Comparison of ENCODE assay signal across 18 mouse cellular contexts in genomic region chr11:100719312-100719711, GRCm38 (mm10). TPM values are rescaled to one million over a fixed set of nuclear protein-coding genes. Genes with fewer than 3 reads are reported as not detected.
DNase-seq lines count a peak whose midpoint lies in the region; ATAC-seq and TF ChIP-seq lines count a peak whose summit lies in the region.
"Had no signal": no experiment of that assay in that cellular context is flagged by ENCODE, and none has a peak within 500 bp of the region (broad histone marks: within the 10 kb centered on the region; RNA-seq: fewer than 3 reads in every experiment).

No protein-coding gene starts in this region.

- 76% methylated on average over 3 of the region's 3 CpGs for WGBS in heart, postnatal 0 days
- 75% methylated on average over 3 of the region's 3 CpGs for WGBS in stomach, embryonic 15.5 days

- peaks cover 45% of the 10 kb centered on the region for H3K4me1 ChIP-seq in heart, postnatal 0 days (ENCODE audit: control insufficient read depth, insufficient read depth)
- peaks cover 48% of the 10 kb centered on the region for H3K4me1 ChIP-seq in bone marrow macrophage, adult 2 months (ENCODE audit: control insufficient read depth, insufficient read depth, low read length)
- peaks cover 21% of the 10 kb centered on the region for H3K4me1 ChIP-seq in stomach, embryonic 15.5 days

- intact Hi-C loops in heart, postnatal 25 days (cut with DNase I), result loop anchor here (10.0 kb wide), 1 partner anchor 345 kb away; no protein-coding TSS in a partner anchor

- H3K9me3 ChIP-seq in heart, postnatal 0 days (replicated peaks; ENCODE audit: control insufficient read depth, low read length), result no peaks in the 10 kb centered on the region
- no peaks in the 10 kb centered on the region for H3K9me3 ChIP-seq in stomach, embryonic 15.5 days
- H3K9me3 ChIP-seq: embryonic facial prominence, embryonic 12.5 days; forebrain, embryonic 10.5 days; hindbrain, embryonic 15.5 days; midbrain, embryonic 15.5 days had no signal

- no peak for ATAC-seq in heart, postnatal 0 days (ENCODE audit: insufficient read depth, low read depth)
- no peak for ATAC-seq in stomach, embryonic 15.5 days (ENCODE audit: insufficient read depth, low FRiP score, low read depth)
- ATAC-seq: CD4-positive, CD25-positive, alpha-beta regulatory T cell, adult 4 months; midbrain, embryonic 15.5 days had no signal

- H3K4me3 ChIP-seq in heart, postnatal 0 days (ENCODE audit: low read depth, low read length), result no peak overlapping the region
- no peak overlapping the region for H3K4me3 ChIP-seq in layer of hippocampus, adult 2 months
- H3K4me3 ChIP-seq in bone marrow macrophage, adult 2 months (ENCODE audit: insufficient read depth, low read length), result no peak overlapping the region
- H3K4me3 ChIP-seq in stomach, embryonic 15.5 days (replicated peaks), result no peak overlapping the region
- H3K4me3 ChIP-seq: embryonic facial prominence, embryonic 12.5 days; forebrain, embryonic 10.5 days; hindbrain, embryonic 15.5 days; midbrain, embryonic 15.5 days had no signal

- no peak for DNase-seq in heart, postnatal 0 days (ENCODE audit: low spot score)
- DNase-seq in heart, postnatal 25 days (ENCODE audit: low spot score), result no peak
- no peak for DNase-seq in layer of hippocampus, adult 2 months (ENCODE audit: low spot score in 2 of 2)
- DNase-seq in layer of hippocampus, adult 9-11 months, result no peak
- DNase-seq in embryo, embryonic 9.5 days (ENCODE audit: extremely low spot score), result no peak
- DNase-seq: cerebellum, postnatal 14 days; lung, embryonic 14.5 days; thymus, postnatal 4 days had no signal

- H3K4me2 ChIP-seq in heart, postnatal 0 days (ENCODE audit: low read depth, low read length), result no peak overlapping the region
- no peak overlapping the region for H3K4me2 ChIP-seq in stomach, embryonic 15.5 days
- H3K4me2 ChIP-seq: embryonic facial prominence, embryonic 12.5 days; hindbrain, embryonic 15.5 days; lung, embryonic 14.5 days; midbrain, embryonic 15.5 days had no signal

- H3K36me3 ChIP-seq in heart, postnatal 0 days (replicated peaks; ENCODE audit: control insufficient read depth, insufficient read depth, low read length), result peaks cover 45% of the 10 kb centered on the region
- H3K36me3 ChIP-seq in stomach, embryonic 15.5 days, result peaks cover 18% of the 10 kb centered on the region

- 0 out of 2 replicates have a peak overlapping the region, but pooled peaks have one; percentile 20 for H3K9ac ChIP-seq in heart, postnatal 0 days (replicated peaks; ENCODE audit: low read depth, low read length)
- no peak overlapping the region for H3K9ac ChIP-seq in stomach, embryonic 15.5 days
- H3K9ac ChIP-seq: embryonic facial prominence, embryonic 12.5 days; hindbrain, embryonic 15.5 days; lung, embryonic 14.5 days; midbrain, embryonic 15.5 days had no signal

- TF ChIP-seq EP300 in heart, postnatal 0 days (IDR thresholded peaks at IDR 0.05; ENCODE audit: low read depth), result no peak

- H3K27ac ChIP-seq in heart, postnatal 0 days (ENCODE audit: low read depth), result 0 out of 2 replicates have a peak overlapping the region, but pooled peaks have one; percentile 60
- H3K27ac ChIP-seq in layer of hippocampus, adult 2 months, result peak overlapping the region; percentile 87
- H3K27ac ChIP-seq in bone marrow macrophage, adult 2 months (ENCODE audit: insufficient read depth, low read depth, low read length), result peak overlapping the region; percentile 87
- peak overlapping the region; percentile 18; the same call in 1 of the 2 replicates for H3K27ac ChIP-seq in stomach, embryonic 15.5 days
- H3K27ac ChIP-seq: embryonic facial prominence, embryonic 12.5 days; hindbrain, embryonic 15.5 days; midbrain, embryonic 15.5 days had no signal

- TF ChIP-seq CTCF in heart, postnatal 0 days (IDR thresholded peaks at IDR 0.05; ENCODE audit: low read depth), result no peak
- no peak for TF ChIP-seq CTCF in layer of hippocampus, adult 2 months (conservative IDR thresholded peaks at IDR 0.05)
- no peak for TF ChIP-seq CTCF in bone marrow macrophage, adult 2 months (IDR thresholded peaks at IDR 0.05; ENCODE audit: low read depth, low read length)

- no peak for TF ChIP-seq POLR2A in bone marrow macrophage, adult 2 months (IDR thresholded peaks at IDR 0.05; ENCODE audit: borderline replicate concordance, low read depth, low read length)

- H3K27me3 ChIP-seq in heart, postnatal 0 days (ENCODE audit: control insufficient read depth, insufficient read depth, low read length), result no peaks in the 10 kb centered on the region
- H3K27me3 ChIP-seq in stomach, embryonic 15.5 days (replicated peaks), result no peaks in the 10 kb centered on the region
- H3K27me3 ChIP-seq: embryonic facial prominence, embryonic 12.5 days; hindbrain, embryonic 15.5 days; midbrain, embryonic 15.5 days had no signal

RNA-seq across cellular contexts. Expression of gene Hspb9, which starts 5.7 kb away (rescaled TPM):
- total RNA-seq in heart, postnatal 0 days (2014; rRNA removed; ENCODE audit: low replicate concordance), result not detected in 2 replicates
- 0.22 TPM in 1 of 2 replicates, not detected in the other for polyA plus RNA-seq in heart, postnatal 0 days (2015; fragmentation: Nextera tagmentation; extraction: Ambion mirVana)
- not detected for total RNA-seq in heart, postnatal 25 days (2021)
- not detected for total RNA-seq in layer of hippocampus, adult 2 months (2021)
- not detected in 2 replicates for polyA plus RNA-seq in bone marrow macrophage, adult 2 months (2012; ENCODE audit: insufficient read depth, insufficient read length, missing spikeins)
- polyA plus RNA-seq in stomach, embryonic 15.5 days (2015; fragmentation: Nextera tagmentation; extraction: Ambion mirVana), result not detected in 2 replicates
- total RNA-seq: adrenal gland, postnatal 36 days had no signal
- polyA plus RNA-seq: embryonic facial prominence, embryonic 12.5 days; large intestine, adult 2 months; midbrain, embryonic 15.5 days had no signal

RNA-seq across cellular contexts. Expression of gene Kat2a, which starts 7.0 kb away (rescaled TPM):
- total RNA-seq in heart, postnatal 0 days (2014; rRNA removed; ENCODE audit: low replicate concordance), result 15.2 and 17.6 TPM in 2 replicates
- 15.8 and 16.1 TPM in 2 replicates for polyA plus RNA-seq in heart, postnatal 0 days (2015; fragmentation: Nextera tagmentation; extraction: Ambion mirVana)
- total RNA-seq in heart, postnatal 25 days (2021), result 10 to 100 TPM; 12.3 to 13.6 TPM
- 10 to 100 TPM; 55.4 to 57.8 TPM for total RNA-seq in layer of hippocampus, adult 2 months (2021)
- polyA plus RNA-seq in bone marrow macrophage, adult 2 months (2012; ENCODE audit: insufficient read depth, insufficient read length, missing spikeins), result 18.8 and 18.9 TPM in 2 replicates
- 47.3 and 50.6 TPM in 2 replicates for polyA plus RNA-seq in stomach, embryonic 15.5 days (2015; fragmentation: Nextera tagmentation; extraction: Ambion mirVana)

RNA-seq across cellular contexts. Expression of gene Dhx58, which starts 15.2 kb away (rescaled TPM):
- total RNA-seq in heart, postnatal 0 days (2014; rRNA removed; ENCODE audit: low replicate concordance), result 3.6 and 9.1 TPM in 2 replicates
- 1.3 and 1.4 TPM in 2 replicates for polyA plus RNA-seq in heart, postnatal 0 days (2015; fragmentation: Nextera tagmentation; extraction: Ambion mirVana)
- total RNA-seq in heart, postnatal 25 days (2021), result under 1 TPM; 0.68 to 0.98 TPM
- total RNA-seq in layer of hippocampus, adult 2 months (2021), result 1 to 10 TPM; 1.6 to 2.3 TPM
- 58.8 and 58.9 TPM in 2 replicates for polyA plus RNA-seq in bone marrow macrophage, adult 2 months (2012; ENCODE audit: insufficient read depth, insufficient read length, missing spikeins)
- polyA plus RNA-seq in stomach, embryonic 15.5 days (2015; fragmentation: Nextera tagmentation; extraction: Ambion mirVana), result 2.8 and 4.0 TPM in 2 replicates

RNA-seq across cellular contexts. Expression of gene Rab5c, which starts 18.7 kb away (rescaled TPM):
- 99.1 and 117 TPM in 2 replicates for total RNA-seq in heart, postnatal 0 days (2014; rRNA removed; ENCODE audit: low replicate concordance)
- polyA plus RNA-seq in heart, postnatal 0 days (2015; fragmentation: Nextera tagmentation; extraction: Ambion mirVana), result 11.0 and 12.0 TPM in 2 replicates
- 10 to 100 TPM; 62.1 to 66.8 TPM for total RNA-seq in heart, postnatal 25 days (2021)
- 100 to 1,000 TPM; 137 to 148 TPM for total RNA-seq in layer of hippocampus, adult 2 months (2021)
- polyA plus RNA-seq in bone marrow macrophage, adult 2 months (2012; ENCODE audit: insufficient read depth, insufficient read length, missing spikeins), result 269 and 300 TPM in 2 replicates
- polyA plus RNA-seq in stomach, embryonic 15.5 days (2015; fragmentation: Nextera tagmentation; extraction: Ambion mirVana), result 24.5 and 25.5 TPM in 2 replicates

RNA-seq across cellular contexts. Expression of gene Zfp385c, which starts 27.1 kb away (rescaled TPM):
- not detected in 2 replicates for total RNA-seq in heart, postnatal 0 days (2014; rRNA removed; ENCODE audit: low replicate concordance)
- polyA plus RNA-seq in heart, postnatal 0 days (2015; fragmentation: Nextera tagmentation; extraction: Ambion mirVana), result 0.25 and 0.40 TPM in 2 replicates
- under 1 TPM; 0.31 to 0.47 TPM for total RNA-seq in heart, postnatal 25 days (2021)
- total RNA-seq in layer of hippocampus, adult 2 months (2021), result under 1 TPM; 0.20 to 0.67 TPM
- polyA plus RNA-seq in bone marrow macrophage, adult 2 months (2012; ENCODE audit: insufficient read depth, insufficient read length, missing spikeins), result not detected in 2 replicates
- 0.06 and 0.21 TPM in 2 replicates for polyA plus RNA-seq in stomach, embryonic 15.5 days (2015; fragmentation: Nextera tagmentation; extraction: Ambion mirVana)
- total RNA-seq: megakaryocyte progenitor cell, adult 5-6 weeks had no signal
- polyA plus RNA-seq: lung, embryonic 14.5 days had no signal

Comparison
In these comparisons a context has a peak if more than half of its experiments do, and no peak if none do; other contexts are left out.
1. H3K27ac ChIP-seq: peak in every context shown above with its lines; median percentile 87 in layer of hippocampus, adult 2 months; 87 in bone marrow macrophage, adult 2 months; 60 in heart, postnatal 0 days; 18 in stomach, embryonic 15.5 days.